Mouse (Mus musculus): ENCODE data around the gene Ppfibp2.

DNA sequence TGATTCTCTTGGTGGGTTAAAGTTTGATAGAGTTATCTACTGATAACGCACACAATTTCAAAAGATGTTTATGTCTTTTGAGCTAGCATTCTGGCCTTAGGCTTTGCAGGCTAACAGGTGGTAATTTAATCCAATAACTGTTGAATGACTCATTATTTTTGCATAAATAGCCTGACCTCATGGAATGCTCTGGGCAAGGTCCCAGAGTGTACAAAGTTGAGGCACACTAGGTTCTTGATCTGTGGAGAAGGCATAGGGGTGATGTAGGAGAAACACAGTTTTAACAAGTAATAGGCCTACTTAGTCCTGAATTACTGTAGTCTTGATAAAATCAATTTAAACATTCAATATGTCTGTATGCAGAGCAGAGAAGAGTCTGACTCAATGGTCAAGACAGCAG is 183.2 kb downstream of the Ppfibp2 start:
- no peak for TF ChIP-seq POLR2A (IDR thresholded peaks at IDR 0.05; ENCODE audit: control insufficient read depth, low read depth, low read length)
- TF ChIP-seq CTCF (IDR thresholded peaks at IDR 0.05; ENCODE audit: control insufficient read depth, insufficient read depth, insufficient replicate concordance, low read depth, low read length) = no peak

All from testis, adult 2 months (tissue).